Mouse (Mus musculus) frontal cortex, postnatal 14 days (tissue): Measurements from ENCODE around the gene Cd180.
"Not testable (repeated sequence)": the region's sequence is repeated elsewhere in the genome, so short reads cannot be mapped to it uniquely, and the experiment has no call there.

Source experiments
- DNase-seq, 2 experiments: peaks; one replicate each; pipeline ENCODE4 v3.0.0; 2022; ENCODE audit warnings: low spot score in 2 of 2

Gene Cd180

DNA sequence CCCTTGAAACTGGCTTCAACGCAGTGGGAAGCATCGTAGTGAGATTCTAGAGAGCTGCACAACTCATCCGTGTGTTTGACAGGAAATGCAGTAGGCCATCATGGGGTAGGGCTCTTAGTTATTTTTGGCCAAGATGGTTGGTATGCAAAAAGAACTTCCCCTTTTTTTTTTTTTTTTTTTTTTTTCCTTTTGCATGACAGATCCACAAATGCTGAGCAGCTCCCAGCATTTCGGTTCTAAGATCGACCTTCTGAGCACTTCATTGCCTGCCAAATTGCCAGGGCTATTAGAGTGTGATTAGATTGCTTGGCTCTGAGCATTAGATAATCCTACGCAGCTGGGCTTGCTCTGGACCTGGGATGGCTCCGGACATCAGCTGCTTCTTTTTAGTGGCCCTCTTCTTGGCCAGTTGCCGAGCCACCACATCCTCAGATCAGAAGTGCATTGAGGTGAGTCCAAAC, at the start of gene Cd180:
Gene Cd180 (plus strand): TSS at position 218 of the 461 bp plus-strand sequence.
- DNase-seq: no peak

DNA sequence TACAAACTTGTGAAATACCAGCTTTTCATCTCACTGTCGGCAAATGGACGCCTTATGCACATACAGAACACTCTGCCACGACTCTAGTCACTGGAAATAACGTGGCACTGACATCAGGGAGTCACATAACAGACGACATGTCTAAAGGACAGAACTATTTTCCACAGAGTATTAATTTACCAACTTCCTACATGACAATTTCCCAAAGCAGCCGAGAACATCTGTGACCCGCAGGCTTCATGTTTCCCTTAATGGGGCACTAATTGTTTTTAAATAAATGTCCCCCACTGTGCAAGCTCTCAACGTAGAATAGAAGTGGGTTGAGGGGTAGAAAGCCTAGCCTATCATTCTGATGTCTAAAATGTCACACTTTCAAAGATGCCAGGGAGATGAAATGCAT, 49.0 kb upstream of the Cd180 start:
- DNase-seq: no peak

DNA sequence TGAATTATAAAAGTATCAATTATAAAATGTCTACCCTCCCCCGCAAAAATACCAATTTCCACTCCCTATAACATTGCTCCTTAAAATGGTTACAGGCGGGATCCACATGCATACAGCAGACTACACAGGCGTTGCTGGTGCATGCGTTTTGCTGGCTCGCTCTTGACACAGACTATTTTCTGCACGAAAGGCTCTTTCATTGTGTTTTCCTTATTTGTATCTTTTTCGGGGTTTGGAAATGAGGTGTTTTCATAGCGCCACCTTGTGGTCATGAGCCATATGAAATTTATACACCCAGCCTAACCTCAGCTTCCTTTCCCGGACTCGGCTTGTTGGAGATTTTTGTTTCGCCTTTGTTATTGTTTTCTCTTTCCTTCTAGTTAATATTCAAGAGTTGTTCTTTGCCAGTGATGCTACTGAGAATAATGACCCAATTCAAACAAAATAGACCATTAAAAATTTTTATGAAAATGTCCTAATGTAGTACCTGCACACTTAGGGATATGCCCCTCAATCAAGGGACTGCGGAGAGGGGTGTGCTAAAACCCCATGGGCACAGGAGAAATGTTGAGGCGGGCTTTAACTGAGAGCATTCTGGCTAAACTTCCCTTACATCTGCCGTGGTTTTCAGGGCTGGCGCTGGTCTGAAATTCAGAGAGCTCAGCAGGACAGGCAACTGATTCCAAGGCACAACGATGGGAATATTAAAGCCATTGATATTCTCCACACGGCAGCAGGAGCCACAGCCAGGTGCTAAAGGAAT, 48.4 kb upstream of the Cd180 start:
- DNase-seq: peak in 1 of 2 experiments; percentile 67

DNA sequence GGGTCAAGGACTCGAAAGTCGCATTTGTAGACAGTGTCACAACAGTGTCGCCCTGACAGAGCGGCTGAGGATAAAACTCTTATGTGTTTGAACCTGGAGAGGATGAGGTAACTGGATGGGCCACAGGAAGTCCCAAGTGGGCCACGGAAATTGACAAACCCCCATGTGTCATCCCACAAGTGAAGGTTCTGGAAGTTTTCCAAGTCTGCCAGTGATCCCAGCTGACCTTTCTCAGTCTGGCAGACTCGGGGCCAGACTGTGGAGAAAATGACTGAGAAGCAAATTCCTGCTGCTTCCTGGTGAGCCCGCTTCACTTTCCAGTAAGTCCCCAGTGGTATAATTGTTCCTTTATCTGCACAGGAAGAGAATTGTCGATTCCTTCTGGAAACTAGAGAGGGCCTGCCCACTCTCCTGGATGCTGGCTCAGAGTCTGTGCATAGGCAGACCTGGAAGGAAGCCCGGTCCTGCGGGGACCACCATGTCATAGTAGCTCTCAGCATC, 47.0 kb upstream of the Cd180 start:
- DNase-seq: no peak

DNA sequence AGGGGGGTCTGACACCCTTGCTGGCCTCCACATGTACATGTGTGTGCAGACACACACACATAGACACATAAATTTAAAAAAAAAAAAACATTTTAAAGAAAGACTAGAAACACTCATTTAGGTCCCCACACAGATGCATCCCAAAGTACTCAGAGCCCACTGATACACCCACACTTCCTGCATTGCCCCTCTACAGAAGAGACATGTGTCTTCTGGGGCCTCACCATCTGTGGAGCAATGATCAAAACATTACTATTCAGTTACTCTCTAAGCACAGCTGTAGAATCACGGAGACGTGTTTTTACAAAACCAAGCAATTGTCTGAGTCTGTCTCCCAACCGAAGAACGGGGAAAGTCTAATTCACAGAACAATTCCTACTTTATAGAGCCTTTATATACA, 45.8 kb upstream of the Cd180 start:
- no peak for DNase-seq

DNA sequence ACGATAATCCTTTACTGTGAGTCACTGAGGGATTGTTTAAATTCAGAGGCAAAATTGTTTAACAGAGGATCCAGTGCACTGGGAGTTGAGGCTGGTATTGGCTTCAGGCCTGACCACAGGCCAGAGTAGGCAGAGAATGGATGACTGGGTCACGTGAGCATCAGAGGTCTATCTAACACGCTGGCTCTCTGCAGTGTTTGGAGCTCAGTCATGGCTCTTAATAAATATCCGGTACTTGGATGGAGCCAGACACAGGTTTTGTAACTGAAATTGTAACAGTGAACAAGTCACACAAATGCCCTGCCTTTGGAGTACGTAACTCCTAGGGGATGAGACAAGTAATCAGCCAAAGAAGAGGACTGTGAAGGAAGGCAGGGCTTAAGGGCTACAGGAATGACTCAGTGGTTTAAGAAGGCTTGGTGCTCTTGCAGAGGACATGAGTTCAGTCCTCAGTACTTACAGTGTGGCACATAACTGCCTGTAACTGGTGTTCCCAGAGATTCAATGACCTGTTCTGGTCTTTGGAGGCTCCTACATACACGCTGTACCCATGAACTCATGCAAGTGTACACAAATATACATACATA, 41.0 kb upstream of the Cd180 start:
- DNase-seq: no peak

DNA sequence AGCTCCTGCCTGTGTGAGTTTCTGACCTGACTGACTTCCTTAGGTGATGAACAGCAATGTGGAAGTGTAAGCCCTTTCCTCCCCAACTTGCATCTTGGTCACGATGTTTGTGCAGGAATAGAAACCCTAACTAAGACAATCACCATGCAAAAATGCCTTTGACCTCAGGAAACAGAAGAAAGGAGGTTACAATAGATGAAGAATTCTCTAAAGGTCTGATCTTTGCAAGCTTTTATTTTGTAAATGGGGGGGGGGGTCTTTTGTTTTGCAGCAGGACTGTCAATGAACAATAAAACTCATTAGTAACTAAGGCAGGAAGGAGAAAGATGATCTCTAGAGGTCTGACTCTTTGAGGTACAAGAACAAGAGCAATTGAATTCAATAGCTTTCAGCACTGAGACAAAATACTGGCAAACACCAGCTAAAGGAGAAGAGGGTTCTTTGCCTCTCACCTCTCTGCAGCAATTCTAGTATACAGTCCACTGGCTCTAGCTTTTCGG, 38.2 kb upstream of the Cd180 start:
- no peak for DNase-seq

DNA sequence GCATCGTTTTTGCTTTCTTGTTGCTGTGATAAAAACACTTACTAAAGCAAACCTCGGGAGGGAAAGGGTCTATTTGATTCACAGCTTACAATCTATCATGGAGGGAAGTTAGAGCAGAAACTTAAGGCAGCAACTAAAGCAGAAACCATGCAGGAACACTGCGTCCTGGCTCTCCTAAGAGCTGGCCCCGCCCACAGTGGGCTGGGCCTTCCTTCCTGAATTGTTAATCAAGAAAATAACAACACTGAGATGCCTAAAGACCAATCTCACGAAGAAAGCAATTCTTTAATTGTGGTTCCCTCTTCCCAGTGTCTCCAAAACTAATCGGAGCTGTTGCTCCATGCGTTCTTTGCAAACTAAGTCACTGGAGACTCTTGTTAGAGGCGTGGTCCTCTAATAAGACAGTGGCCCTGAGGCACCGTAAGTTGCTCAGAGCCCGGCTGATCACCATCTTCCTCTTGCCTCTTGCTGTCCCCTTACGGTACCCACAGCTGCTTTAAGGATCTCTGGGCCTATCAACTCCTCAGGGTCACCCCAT, 37.1 kb upstream of the Cd180 start:
- no peak for DNase-seq

DNA sequence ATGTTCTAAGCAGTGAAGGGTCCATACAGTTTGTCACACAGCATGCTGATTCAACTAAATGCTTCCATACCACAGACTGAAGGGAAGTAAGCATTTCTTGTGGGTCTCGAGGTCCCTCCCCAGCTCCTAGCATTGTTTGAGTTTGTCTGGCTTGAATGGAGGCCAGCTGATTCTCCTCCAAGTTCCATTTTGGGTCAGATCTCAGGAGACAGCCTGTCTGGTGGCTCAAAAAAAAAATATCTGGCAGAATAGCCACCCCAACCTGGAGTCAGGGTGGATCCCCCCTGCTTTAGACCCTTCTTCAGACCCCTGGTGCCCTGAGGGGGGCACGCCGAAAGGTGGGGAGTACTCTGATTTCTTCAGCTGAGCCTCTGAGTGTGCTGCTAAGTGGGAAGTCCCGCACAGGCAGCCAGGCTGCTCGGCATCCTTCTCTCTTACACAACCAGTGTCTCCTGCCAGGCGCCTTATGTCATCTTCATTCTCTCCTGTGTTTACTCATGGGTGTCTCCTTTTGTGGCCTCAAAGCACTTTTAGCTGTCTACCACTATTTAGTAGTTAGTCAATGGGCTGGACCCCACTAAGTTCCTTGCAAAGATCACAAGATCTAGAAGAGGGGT, 35.0 kb upstream of the Cd180 start:
- DNase-seq: no peak

DNA sequence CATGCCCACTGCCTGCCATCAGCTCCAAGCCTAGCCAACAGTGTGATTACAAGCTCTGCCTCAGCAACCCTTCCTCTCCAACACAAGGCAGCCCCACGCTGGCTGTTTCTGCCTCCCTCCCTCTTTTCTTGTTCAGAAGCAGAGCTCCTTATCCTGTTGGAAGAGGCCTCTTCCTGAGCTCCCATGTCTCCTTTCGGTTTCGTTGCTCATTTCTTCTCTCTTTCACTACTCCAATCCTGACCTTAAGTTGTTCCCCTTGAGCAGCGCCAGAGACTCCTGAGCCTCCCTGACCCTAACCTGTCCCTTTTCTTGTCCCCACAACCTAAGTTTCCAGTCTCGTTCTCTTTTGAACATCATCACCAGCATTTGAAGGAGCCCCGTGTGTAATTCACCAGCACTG, 29.3 kb upstream of the Cd180 start:
- DNase-seq: no peak

DNA sequence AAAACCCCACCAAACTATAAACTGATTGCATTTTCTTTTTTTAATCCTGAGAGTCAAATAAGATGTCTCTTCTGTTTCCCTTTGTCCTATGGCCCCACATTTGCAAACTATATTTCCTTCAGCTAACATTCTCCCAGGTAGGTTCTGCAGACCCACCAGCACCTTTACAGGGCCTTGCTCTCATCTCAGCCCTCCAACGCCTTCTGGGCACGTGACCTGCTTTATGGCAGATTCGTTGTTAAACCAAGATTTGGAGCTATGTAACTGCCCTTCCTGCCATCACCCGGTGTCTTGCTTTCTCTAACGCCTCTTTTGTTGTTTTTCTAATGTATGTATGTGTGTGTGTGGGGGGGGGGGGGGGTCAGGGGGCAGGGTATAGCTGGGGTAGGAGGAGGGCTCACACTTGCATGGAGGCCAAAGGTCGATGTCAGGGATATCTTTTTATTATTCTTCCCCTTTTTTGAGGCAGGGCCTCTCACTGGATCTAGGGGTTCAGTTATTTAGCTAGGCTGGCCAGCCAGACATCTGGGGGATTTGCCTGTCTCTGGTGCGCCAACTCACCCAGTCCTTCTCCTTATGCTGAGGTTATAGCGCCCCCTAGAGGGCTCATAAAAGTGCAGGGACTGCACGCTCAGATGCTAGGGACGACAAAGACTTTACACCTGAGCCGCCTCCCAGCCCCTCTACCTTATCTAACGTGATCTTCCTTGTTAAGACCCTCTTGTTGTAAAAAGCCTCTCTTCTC, 28.3 kb upstream of the Cd180 start:
- peak in 1 of 2 experiments; percentile 41 for DNase-seq

DNA sequence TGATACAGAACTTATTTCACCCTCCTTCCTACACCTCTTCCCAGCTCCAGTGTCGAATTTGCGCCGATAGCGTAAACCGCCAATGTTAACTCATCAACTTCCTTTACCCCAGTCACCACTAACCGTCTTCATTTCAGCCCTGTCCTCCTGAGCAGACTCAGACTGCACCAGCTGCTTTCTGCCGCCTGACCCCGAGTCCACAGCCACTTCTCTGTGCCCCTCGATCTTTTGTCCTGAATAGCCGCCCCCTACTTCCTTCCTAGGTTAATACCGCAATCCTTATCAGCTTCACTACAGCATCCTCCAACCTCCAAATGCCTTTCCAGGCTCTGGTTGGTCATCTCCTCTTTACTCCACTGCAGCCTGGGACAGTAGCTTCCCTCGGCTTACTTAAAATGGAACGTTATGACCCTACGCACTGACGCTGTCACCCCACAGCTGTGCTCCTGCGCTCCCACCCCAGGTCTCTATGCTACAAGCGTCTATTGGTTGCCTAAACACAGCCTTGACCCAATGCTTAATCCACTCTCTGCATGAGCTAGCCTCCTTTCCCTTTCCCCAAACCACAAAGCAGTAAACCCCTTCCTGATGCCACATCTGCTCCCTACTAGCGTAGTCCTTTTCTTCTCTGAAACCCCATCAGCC, 27.6 kb upstream of the Cd180 start:
- DNase-seq: no peak

DNA sequence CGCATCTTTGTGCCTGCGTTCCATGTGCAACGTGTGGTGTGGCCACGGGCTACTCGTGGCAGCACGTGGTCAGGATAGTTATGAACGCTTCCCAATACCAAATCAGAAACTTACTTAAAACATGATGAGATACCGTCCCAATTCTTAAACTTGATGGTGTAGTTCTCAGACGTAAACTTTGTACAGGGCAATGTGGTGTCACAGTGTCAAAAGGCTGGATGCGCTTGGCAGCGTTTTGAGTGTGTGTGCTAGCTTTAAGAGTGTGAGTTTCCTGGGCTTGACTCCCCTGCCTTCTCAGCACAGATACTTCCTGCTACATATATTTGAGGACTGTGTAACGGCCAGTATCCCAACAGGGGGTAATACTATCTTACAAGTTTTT, 27.1 kb upstream of the Cd180 start:
- no peak for DNase-seq

DNA sequence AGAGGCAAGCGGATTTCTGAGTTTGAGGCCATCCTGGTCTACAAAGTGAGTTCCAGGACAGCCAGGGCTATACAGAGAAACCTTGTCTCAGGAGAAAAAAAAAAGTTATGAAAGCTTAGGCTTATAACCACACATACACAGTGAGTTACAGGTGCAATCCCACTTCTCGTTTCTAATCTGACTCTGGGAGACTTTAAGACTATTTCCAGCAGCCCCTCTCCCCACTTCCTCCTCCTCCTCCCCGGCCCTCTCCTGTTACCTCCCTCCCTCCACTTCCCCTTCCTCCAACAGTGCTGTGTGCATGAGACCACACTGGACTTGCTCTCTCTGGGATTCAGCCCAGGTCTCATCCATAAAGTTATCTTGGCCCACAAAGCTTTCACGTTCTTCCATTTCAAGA, 26.6 kb upstream of the Cd180 start:
- DNase-seq: no peak

DNA sequence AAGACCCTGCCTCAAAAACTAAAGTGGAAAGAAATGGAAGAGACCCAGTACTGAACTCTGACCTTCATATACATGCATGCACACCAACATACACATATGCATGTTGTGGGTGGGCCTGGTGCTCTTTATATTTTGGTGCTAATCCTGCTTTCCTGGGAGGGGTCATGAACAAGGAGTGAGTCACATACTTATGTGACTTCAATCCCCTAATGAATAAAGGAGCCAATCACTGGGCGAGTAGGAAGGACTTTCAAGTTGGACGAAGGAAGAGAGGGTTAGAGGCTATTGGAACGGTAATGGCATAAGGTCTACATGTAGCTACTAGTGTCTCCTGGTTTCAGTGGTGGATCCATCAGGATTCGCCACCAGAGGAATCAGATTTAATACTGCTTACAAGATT, 26.0 kb upstream of the Cd180 start:
- no peak for DNase-seq

DNA sequence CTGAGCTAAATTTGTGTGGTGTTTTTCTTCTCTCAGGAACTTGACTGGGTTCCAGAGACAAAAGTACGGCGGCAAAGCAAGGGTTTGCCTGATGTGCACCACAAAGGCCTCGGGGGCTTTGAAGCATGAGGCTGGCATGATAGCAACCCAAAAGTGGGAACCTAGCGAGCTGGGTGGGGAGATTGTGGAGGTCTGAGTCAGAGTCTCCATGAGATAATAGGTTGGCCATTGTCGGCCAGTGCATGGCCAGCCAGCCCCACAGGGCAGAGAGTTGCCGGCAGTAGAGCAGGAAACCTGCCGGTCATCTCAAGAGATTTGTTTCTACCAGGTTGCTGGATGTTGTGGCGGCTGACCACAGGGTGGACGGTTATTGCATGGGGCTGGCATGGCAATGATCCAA, 25.5 kb upstream of the Cd180 start:
- DNase-seq: no peak

DNA sequence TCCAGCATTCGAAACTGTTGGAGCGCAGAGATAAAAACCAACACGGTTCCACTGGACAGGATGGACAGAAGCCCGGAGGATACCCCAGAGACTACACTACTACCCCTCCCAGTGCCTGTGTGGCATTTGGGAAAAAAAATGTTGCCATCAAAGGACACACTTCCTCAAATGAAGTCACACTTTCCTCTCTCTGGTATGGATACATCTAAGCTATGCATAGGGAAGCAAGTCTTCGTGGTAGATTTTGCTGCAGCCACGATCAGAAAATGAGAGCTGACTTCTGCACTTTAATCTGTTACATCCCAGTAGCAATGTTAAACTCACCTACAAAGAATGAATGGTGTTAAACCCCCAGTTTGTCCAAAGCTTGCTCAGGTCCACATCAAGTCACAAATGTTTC, 24.4 kb upstream of the Cd180 start:
- DNase-seq: no peak

DNA sequence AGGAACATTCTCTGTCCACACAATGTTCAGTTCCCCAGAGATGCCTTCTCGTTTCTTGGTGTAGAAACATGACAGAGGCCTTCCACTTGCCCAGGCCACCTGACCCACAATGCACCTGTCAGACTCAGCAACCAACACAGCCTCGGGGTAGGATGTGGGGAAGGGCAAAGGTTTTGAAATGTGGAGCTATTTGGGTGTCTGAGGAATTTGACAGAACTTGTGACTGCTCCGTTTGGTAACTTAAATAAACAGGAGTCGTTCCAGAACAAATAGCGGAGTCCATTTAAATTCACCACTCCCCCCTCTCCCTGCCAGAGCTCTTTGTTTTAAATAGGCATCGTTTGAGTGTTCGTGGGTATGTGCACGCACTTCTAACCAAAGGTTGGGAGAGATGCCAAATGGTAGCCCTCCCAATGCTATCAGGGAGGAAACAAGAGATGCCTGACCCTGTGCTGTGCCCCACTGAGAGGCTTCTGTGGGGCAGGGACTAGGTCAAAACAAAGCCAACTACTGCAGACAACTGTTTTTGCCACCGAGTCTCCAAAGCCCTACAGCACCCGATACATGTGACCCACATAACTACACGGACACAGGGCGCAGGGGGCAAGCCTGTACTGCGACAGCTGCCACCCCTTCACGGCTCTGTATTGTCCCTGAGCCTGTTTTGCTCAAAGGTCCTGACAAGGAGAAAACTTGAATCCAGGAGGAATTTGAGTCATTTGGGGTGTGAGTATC, 23.7 kb upstream of the Cd180 start:
- no peak for DNase-seq

DNA sequence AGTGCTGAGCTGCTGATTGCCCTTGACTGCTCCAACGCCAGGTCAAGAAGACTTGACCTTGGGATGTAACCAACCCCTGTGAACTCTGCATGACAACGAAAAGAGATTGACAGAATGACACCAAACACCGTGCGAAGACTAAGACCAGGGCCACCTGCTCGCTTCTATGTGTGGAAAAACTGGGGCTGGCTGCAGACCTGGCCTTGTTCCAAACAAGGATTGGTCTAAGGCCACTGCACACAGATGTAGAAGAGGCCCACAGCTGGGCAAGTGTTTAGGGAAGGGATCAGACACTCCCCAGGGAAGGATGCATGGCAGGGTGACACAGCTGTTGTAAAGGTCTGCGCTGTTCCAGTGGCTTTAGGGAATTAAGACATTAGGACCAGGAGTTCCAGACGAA, 22.9 kb upstream of the Cd180 start:
- DNase-seq: no peak

DNA sequence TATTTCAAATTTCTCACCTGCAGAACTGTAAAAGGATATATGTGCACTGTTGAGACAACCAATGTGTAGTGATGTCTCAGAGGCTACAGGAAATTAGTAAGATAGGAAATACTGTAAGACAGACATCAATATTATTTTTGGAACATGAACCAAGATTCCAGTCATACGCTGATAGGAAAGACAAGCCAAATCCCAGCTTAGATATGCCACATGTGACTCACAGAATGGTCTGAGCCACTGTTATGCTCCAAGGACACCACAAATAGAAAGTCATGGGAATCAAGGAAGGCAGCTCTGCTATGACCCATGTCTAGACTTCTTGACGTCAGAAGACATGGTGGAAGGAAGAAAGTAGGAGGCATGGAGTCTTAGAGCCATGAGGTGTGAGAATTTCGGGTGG, 19.3 kb upstream of the Cd180 start:
- no peak for DNase-seq

DNA sequence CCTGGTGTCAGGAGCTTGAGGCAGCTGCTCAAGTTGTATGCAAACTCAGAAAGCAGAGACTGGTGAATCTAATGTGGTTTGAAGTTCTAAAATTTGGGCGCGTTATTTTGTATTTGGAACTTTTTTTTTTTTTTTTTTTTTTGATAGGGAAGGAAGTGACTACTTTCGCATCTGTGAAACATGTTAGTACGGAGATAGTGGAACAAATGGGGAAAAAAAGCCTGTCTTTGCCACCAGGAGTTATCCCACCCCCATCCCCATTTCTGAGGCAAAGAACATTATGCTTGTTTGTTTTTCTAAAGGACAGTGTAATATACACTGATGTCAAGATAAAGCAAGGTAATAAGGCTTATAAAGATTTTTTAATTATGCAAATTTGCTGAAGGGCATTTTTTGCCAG, 15.8 kb upstream of the Cd180 start:
- not testable (repeated sequence) for DNase-seq
